Mouse (Mus musculus): ENCODE measurements around the gene Btbd35f17. TPM values are rescaled to one million over a fixed set of nuclear protein-coding genes. Genes with fewer than 3 reads are reported as not detected.
"Not testable (repeated sequence)": the region's sequence is repeated elsewhere in the genome, so short reads cannot be mapped to it uniquely, and the experiment has no call there.

Btbd35f17 gene
- polyA plus RNA-seq (2016; fragmentation: Nextera tagmentation; extraction: Ambion mirVana): not detected in 2 replicates

DNA sequence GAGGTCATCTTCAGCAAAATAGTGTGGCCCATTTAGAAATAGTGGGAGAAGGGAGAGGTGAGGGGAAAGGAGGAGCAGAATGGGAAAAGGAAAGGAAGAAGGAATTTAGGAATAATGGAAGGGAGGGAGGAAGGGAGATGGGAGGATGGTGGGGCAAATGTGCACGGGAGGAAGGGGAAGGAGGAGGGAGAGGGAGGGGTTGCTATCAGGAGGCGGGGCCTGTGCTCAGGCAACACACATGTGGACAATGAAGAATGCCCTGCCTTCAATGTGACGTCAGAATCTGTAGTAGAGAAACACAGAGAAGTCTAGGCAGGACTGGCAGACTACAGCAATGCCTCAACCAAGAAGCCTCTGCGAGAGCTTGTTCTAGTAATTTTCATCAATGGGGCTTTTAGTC is at the start of gene Btbd35f17:
Btbd35f17 (plus strand) TSS at position 301 of the 400 bp plus-strand sequence.
- 81% methylated on average over 2 of the region's 4 CpGs for WGBS
- not testable (repeated sequence) for H3K36me3 ChIP-seq; H3K4me3 ChIP-seq; DNase-seq (ENCODE audit: low spot score); H3K27ac ChIP-seq; H3K27me3 ChIP-seq (ENCODE audit: insufficient read depth, poor library complexity, severe bottlenecking); H3K4me1 ChIP-seq (replicated peaks); H3K9me3 ChIP-seq

Other genes starting within 250 kb of the Btbd35f17 start
- not detected in 2 replicates for gene Btbd35f28, start 174.1 kb upstream of the Btbd35f17 start, polyA plus RNA-seq (2016; fragmentation: Nextera tagmentation; extraction: Ambion mirVana)
- gene Btbd35f20, start 79.4 kb upstream of the Btbd35f17 start, polyA plus RNA-seq (2016; fragmentation: Nextera tagmentation; extraction: Ambion mirVana): not detected in 2 replicates

Data from hindbrain, embryonic 10.5 days (tissue).